Mouse (Mus musculus) midbrain, embryonic 10.5 days (tissue): ENCODE data around the gene Tnfrsf19. TPM values are rescaled to one million over a fixed set of nuclear protein-coding genes. Genes with fewer than 3 reads are reported as not detected.

ENCODE experiments used
- DNase-seq: peaks from one replicate; pipeline ENCODE4 v3.0.0-alpha.2; 2017; ENCODE audit warnings: low spot score
- H3K27ac ChIP-seq: fragments of 300-500 bp; sonication (generic); replicated peaks from 2 replicates; pipeline ENCODE4 v1.5.1; 2016; ENCODE audit warnings: mild to moderate bottlenecking
- H3K27me3 ChIP-seq: fragments of 300-500 bp; sonication (generic); 2 replicates; pipeline ENCODE4 v1.6.1; 2016; ENCODE audit warnings: low read depth, mild to moderate bottlenecking; ENCODE audit not compliant: poor library complexity, severe bottlenecking
- H3K36me3 ChIP-seq: fragments of 300-500 bp; sonication (generic); 2 replicates; pipeline ENCODE4 v1.6.1; 2016; ENCODE audit warnings: mild to moderate bottlenecking, moderate library complexity
- H3K4me1 ChIP-seq: fragments of 300-500 bp; sonication (generic); 2 replicates; pipeline ENCODE4 v1.6.1; 2016
- H3K4me3 ChIP-seq: fragments of 300-500 bp; sonication (generic); 2 replicates; pipeline ENCODE4 v1.5.1; 2016; ENCODE audit warnings: mild to moderate bottlenecking, moderate library complexity
- H3K9me3 ChIP-seq: fragments of 300-500 bp; sonication (generic); replicated peaks from 2 replicates; pipeline ENCODE4 v1.6.1; 2016; ENCODE audit warnings: mild to moderate bottlenecking
- WGBS: fragments of 180-500 bp; shearing (Covaris S2); methylation state at CpG from one replicate; pipeline ENCODE4 v1.1.7; 2016; 5-methylcytosine and 5-hydroxymethylcytosine counted together
- polyA plus RNA-seq: library from polyadenylated mRNA; unstranded; fragments of >200 nt; fragmentation: Nextera tagmentation; extraction: Ambion mirVana; gene quantifications from 2 replicates; pipeline ENCODE4 v1.2.1, GENCODE M21; 2016

The Tnfrsf19 gene
- polyA plus RNA-seq, 1 experiment from 2014 or later, result 88.7 TPM

- peaks cover 45% of the 10 kb centered on the region for H3K36me3 ChIP-seq
- H3K27me3 ChIP-seq, result peaks cover 54% of the 10 kb centered on the region
These were observed 33.8 kb downstream of the Tnfrsf19 start for GRCm38 (mm10) chr14:61012397-61012931.

DNA sequence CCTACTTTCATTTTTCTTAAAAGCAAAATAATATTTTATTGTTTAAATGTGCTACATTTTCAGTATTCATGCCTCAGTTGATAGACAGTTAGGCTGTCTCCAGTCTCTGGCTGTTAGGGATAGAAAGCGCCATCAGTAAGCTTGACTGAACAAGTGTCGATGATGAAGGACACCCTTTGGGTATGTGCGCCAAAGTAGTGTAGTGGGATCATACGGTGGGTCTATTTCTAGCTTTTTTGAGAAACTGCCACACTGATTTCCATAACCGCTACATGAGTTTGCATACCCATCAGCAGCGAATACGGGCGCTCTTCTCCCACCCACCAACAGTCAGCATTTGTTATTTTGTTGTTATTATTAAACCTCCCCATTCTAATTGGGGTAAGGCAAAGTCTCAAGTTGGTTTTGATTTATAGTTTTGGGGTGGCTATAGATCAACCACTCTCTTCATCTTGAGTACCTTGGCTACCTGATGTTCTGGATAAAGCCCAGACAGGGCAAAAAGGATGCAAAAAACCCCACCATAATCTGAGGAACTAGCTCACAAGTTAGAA lies 34.6 kb downstream of the Tnfrsf19 start:
- peak overlapping the region; percentile 85 for H3K27ac ChIP-seq
- no peaks in the 10 kb centered on the region for H3K9me3 ChIP-seq
- no peak for DNase-seq
- H3K36me3 ChIP-seq, result peaks cover 44% of the 10 kb centered on the region
- peaks cover 74% of the 10 kb centered on the region for H3K4me1 ChIP-seq
- peak overlapping the region; percentile 42 for H3K4me3 ChIP-seq
- H3K27me3 ChIP-seq, result peaks cover 62% of the 10 kb centered on the region
- WGBS, result 75% methylated on average over 8 of the region's 8 CpGs

More at GRCm38 (mm10) chr14:61012397-61012931, 33.8 kb downstream of the Tnfrsf19 start:
- peak; percentile 97 for DNase-seq
- H3K9me3 ChIP-seq, result no peaks in the 10 kb centered on the region
- WGBS, result under 1% methylated on average over 17 of the region's 17 CpGs
- peak overlapping the region; percentile 85 for H3K27ac ChIP-seq
- peak overlapping the region; percentile 42 for H3K4me3 ChIP-seq
- H3K4me1 ChIP-seq, result peaks cover 73% of the 10 kb centered on the region

DNA sequence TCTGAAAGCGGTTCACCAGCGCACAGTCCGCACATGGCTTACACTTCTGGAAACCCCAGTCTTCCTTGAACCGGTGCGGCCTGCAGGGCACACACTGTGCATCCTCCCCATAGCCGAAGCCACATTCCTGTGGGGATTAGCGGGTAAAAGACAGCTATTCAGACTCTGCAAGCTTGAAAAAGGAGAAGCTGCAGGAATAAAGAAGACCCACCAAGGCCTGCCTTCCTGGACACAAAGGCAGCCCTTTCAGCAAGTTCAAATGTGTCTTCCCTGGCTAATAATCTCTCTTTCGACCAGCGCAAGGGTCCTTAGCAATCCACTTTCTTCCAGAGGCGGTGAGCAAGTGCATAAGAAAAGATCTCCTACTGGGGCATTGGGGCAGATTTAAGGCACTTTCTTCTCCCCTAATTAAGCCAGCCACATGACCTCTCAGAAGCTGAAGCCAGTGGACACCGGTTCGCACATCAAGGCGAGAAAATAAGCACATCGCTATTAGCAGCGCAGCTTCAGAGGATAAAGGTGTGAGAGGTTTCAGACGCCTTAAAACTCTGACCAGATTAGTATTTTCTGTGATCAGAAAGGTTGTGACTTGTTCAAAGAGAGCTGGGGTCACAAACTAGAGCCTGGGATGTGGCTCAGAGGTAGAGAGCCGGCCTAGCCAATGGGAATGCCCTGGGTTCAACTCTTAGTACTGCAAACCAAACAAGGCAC lies 41.0 kb downstream of the Tnfrsf19 start:
- DNase-seq, result peak; percentile 84
- Histone ChIP-seq H3K27ac (peak overlapping the region; percentile 76), H3K4me3 (no peak overlapping the region), H3K9me3 (no peaks in the 10 kb centered on the region), H3K4me1 (peaks cover 66% of the 10 kb centered on the region), H3K36me3 (peaks cover 57% of the 10 kb centered on the region), H3K27me3 (peaks cover 39% of the 10 kb centered on the region)
- 3% methylated on average over 17 of the region's 17 CpGs for WGBS

DNA sequence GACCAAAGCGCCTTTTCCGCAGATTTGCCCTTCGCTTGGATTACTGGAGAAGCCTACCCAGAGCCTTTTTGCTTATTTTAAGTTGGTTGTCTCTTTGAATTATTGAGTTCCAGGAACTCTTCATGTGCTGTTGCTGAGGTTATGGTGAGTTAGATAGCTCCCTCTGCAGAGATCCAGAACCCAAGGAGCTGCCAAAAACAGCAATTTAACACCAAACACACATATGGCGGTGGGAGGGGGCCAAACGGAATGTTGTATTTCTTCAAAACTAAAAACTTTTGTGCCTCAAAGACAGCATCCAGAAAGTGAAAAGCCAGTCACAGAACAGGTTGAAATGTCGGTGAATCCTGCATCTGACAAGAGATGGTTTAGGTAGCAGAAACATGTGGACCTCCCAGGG lies 42.6 kb downstream of the Tnfrsf19 start:
- Histone ChIP-seq H3K4me1 (peaks cover 69% of the 10 kb centered on the region), H3K27me3 (peaks cover 24% of the 10 kb centered on the region), H3K36me3 (peaks cover 47% of the 10 kb centered on the region), H3K9me3 (no peaks in the 10 kb centered on the region), H3K27ac (peak overlapping the region; percentile 76; the same call in 1 of the 2 replicates), H3K4me3 (no peak overlapping the region)
- no peak for DNase-seq
- 84% methylated on average over 6 of the region's 6 CpGs for WGBS

DNA sequence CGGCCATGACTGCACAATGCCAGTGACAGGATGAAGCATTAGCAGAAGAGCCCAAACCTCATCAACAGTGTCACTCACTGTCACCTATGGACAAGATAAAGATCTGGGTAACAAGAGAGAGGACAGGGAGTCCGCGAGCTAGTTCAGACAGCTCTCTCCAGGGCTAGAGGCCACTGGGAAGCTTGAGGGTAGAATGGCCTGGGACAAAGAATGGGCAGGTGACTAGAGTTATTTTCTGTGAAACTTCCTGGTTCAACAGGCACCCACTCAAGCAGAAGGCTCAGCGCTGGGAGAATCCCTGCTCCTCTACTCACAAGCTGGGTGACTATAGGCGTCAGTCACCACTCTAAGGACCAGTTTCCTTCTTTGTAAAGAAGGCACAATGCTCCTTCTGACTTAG lies 46.2 kb downstream of the Tnfrsf19 start:
- peaks cover 63% of the 10 kb centered on the region for H3K4me1 ChIP-seq
- H3K4me3 ChIP-seq, result no peak overlapping the region
- WGBS, result 83% methylated on average over 5 of the region's 5 CpGs

GRCm38 (mm10) chr14:60996556-60996955 lies 49.7 kb downstream of the Tnfrsf19 start:
- no peak overlapping the region; the same call in 1 of the 2 replicates for H3K27ac ChIP-seq
- H3K27me3 ChIP-seq, result no peaks in the 10 kb centered on the region
- no peaks in the 10 kb centered on the region for H3K9me3 ChIP-seq
- no peak overlapping the region for H3K4me3 ChIP-seq
- peaks cover 72% of the 10 kb centered on the region for H3K4me1 ChIP-seq
- H3K36me3 ChIP-seq, result peaks cover 55% of the 10 kb centered on the region
- no peak for DNase-seq
- WGBS, result 63% methylated on average over 6 of the region's 6 CpGs

More for the DNA sequence above, 46.2 kb downstream of the Tnfrsf19 start:
- H3K27me3 ChIP-seq, result peaks cover 4% of the 10 kb centered on the region; the same call in 1 of the 2 replicates
- H3K36me3 ChIP-seq, result peaks cover 51% of the 10 kb centered on the region
- no peak for DNase-seq
- H3K9me3 ChIP-seq, result no peaks in the 10 kb centered on the region
- 0 out of 2 replicates have a peak overlapping the region, but pooled peaks have one; percentile 42 for H3K27ac ChIP-seq

GRCm38 (mm10) chr14:60993506-60993905 lies 52.8 kb downstream of the Tnfrsf19 start:
- H3K4me1 ChIP-seq, result peaks cover 77% of the 10 kb centered on the region
- H3K36me3 ChIP-seq, result peaks cover 58% of the 10 kb centered on the region
- no peak overlapping the region; the same call in 1 of the 2 replicates for H3K27ac ChIP-seq
- no peaks in the 10 kb centered on the region for H3K9me3 ChIP-seq
- H3K4me3 ChIP-seq, result no peak overlapping the region
- DNase-seq, result no peak
- WGBS, result 92% methylated on average over 10 of the region's 10 CpGs
- H3K27me3 ChIP-seq, result no peaks in the 10 kb centered on the region

DNA sequence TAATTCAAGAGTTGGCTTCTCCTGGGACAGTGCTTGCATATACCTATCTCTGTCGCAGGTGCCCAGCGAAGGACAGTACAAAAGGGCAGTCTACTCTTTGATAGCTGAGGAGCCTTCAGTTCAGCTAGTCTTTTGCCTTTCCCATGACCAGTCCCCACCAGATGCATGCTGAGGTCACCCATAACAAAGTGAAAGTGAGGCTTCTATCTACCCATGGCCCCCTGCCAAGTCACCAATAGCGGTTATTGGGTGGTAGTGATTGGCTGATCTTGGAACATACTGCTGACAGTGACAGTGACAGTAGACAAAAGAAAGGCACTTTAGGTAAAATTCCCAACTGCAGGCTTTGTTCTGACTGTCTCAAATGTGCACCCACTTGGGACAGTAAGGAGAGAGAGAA lies 53.2 kb downstream of the Tnfrsf19 start:
- Histone ChIP-seq H3K4me3 (no peak overlapping the region), H3K36me3 (peaks cover 58% of the 10 kb centered on the region), H3K27me3 (no peaks in the 10 kb centered on the region), H3K9me3 (no peaks in the 10 kb centered on the region), H3K27ac (no peak overlapping the region; the same call in 1 of the 2 replicates), H3K4me1 (peaks cover 81% of the 10 kb centered on the region)
- no peak for DNase-seq
- 93% methylated on average over 3 of the region's 3 CpGs for WGBS

DNA sequence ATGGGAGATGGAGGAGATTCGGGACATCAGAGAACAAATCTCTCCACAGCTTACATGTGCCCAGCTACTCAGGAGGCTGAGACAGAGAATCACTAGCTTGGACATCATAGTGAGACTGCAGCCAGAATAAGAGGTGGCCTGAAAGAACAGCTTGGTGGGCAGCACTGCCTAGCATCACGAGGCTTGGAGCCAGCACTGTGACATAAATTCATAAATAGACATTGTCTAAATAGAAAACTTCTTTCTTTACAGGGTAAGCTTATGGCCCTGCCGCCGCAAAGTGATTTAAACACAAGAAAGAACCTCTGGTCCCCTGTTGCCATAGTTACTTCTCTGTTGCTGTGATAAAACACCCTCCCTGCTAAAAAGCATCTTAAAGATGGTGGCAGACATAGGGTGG lies 54.1 kb downstream of the Tnfrsf19 start:
- 86% methylated on average over 4 of the region's 4 CpGs for whole genome bisulfite sequencing
- peaks cover 58% of the 10 kb centered on the region for H3K36me3 ChIP-seq

GRCm38 (mm10) chr14:60988228-60988627 lies 58.1 kb downstream of the Tnfrsf19 start:
- peaks cover 90% of the 10 kb centered on the region for H3K4me1 ChIP-seq
- peak overlapping the region; percentile 50 for H3K27ac ChIP-seq
- DNase-seq, result no peak
- H3K27me3 ChIP-seq, result no peaks in the 10 kb centered on the region
- WGBS, result 51% methylated on average over 6 of the region's 6 CpGs
- peaks cover 47% of the 10 kb centered on the region for H3K36me3 ChIP-seq
- H3K9me3 ChIP-seq, result no peaks in the 10 kb centered on the region
- H3K4me3 ChIP-seq, result no peak overlapping the region

More for the DNA sequence above, 54.1 kb downstream of the Tnfrsf19 start:
- Histone ChIP-seq H3K27ac (no peak overlapping the region), H3K4me3 (no peak overlapping the region), H3K4me1 (peaks cover 87% of the 10 kb centered on the region), H3K9me3 (no peaks in the 10 kb centered on the region), H3K27me3 (no peaks in the 10 kb centered on the region)
- no peak for DNase-seq

GRCm38 (mm10) chr14:60986926-60987325 lies 59.4 kb downstream of the Tnfrsf19 start:
- Histone ChIP-seq H3K27me3 (no peaks in the 10 kb centered on the region), H3K27ac (peak overlapping the region; percentile 1; the same call in 1 of the 2 replicates), H3K4me3 (no peak overlapping the region), H3K9me3 (no peaks in the 10 kb centered on the region), H3K36me3 (peaks cover 49% of the 10 kb centered on the region), H3K4me1 (peaks cover 78% of the 10 kb centered on the region)
- no peak for DNase-seq
- 81% methylated on average over 5 of the region's 5 CpGs for WGBS

DNA sequence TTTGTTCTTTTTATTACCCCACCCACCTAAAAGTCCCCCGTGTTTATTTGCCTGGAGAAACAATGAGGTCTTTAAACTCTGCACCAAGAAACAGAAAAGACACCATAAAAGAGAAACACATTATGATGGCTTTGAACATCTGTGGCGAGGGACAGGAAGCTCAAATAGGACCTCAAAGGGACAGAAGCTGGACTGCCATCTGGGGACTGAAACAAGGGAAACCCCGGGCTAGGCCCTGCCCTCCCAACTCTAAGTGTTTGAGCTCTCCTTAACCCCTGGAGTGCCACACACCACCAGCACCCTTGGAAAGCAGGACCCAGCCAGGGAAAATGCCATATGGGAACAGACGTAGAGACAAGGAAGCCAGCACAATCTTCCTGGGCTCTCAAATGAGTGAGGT lies 61.2 kb downstream of the Tnfrsf19 start:
- DNase-seq, result no peak
- Histone ChIP-seq H3K4me1 (peaks cover 63% of the 10 kb centered on the region), H3K9me3 (no peaks in the 10 kb centered on the region), H3K27me3 (no peaks in the 10 kb centered on the region), H3K4me3 (no peak overlapping the region), H3K27ac (peak overlapping the region; percentile 56; the same call in 1 of the 2 replicates), H3K36me3 (peaks cover 47% of the 10 kb centered on the region)
- WGBS, result 22% methylated on average over 4 of the region's 4 CpGs

- H3K36me3 ChIP-seq, result peaks cover 43% of the 10 kb centered on the region
- 71% methylated on average over 6 of the region's 6 CpGs for WGBS
- H3K4me3 ChIP-seq, result no peak overlapping the region
- no peaks in the 10 kb centered on the region for H3K9me3 ChIP-seq
- no peaks in the 10 kb centered on the region for H3K27me3 ChIP-seq
- no peak for DNase-seq
- peaks cover 55% of the 10 kb centered on the region for H3K4me1 ChIP-seq
- peak overlapping the region; percentile 56; the same call in 1 of the 2 replicates for H3K27ac ChIP-seq
These were observed 62.0 kb downstream of the Tnfrsf19 start for GRCm38 (mm10) chr14:60984266-60984665.
